Mouse (Mus musculus) CH12.LX (cell line): ENCODE results near the gene Alx3. TPM values are rescaled to one million over a fixed set of nuclear protein-coding genes. Genes with fewer than 3 reads are reported as not detected.

ENCODE experiments used
- DNase-seq: peaks from one replicate; pipeline ENCODE4 v3.0.0-alpha.2; 2013; ENCODE audit errors: extremely low read depth
- H3K27ac ChIP-seq: 2 replicates; pipeline ENCODE4 v1.5.1; 2012; ENCODE audit warnings: low read depth, mild to moderate bottlenecking, control low read depth, moderate library complexity; ENCODE audit not compliant: insufficient read depth
- H3K27me3 ChIP-seq: replicated peaks from 2 replicates; pipeline ENCODE3; 2012; ENCODE audit warnings: inconsistent platforms
- H3K36me3 ChIP-seq, 2 experiments: replicated peaks in 1 of 2; 2 replicates each; pipeline versions ENCODE3 to v1.6.1; 2012; ENCODE audit warnings: inconsistent platforms in 1 of 2, low read length in 1 of 2, mild to moderate bottlenecking in 1 of 2, mixed read lengths in 1 of 2, moderate library complexity in 1 of 2; ENCODE audit not compliant: control insufficient read depth in 1 of 2, insufficient read depth in 1 of 2
- H3K4me1 ChIP-seq, 2 experiments: 2 replicates each; pipeline ENCODE4 v1.6.1; 2012; ENCODE audit warnings: inconsistent platforms in 1 of 2, moderate library complexity in 1 of 2; ENCODE audit not compliant: insufficient read depth in 2 of 2, control insufficient read depth in 1 of 2
- H3K4me2 ChIP-seq: 2 replicates; pipeline ENCODE4 v1.6.1; 2012; ENCODE audit warnings: low read depth, mild to moderate bottlenecking, control low read depth; ENCODE audit not compliant: poor library complexity, insufficient read depth, severe bottlenecking
- H3K4me3 ChIP-seq, 3 experiments: fragments of 150-350 bp in 1 of 3; sonication (generic) in 1 of 3; replicated peaks in 1 of 3; 2 replicates each; pipeline versions ENCODE3 to v1.5.1; 2011 to 2012; ENCODE audit warnings: low read depth in 2 of 3, low read length in 2 of 3, mild to moderate bottlenecking in 2 of 3, moderate library complexity in 2 of 3, control low read depth in 1 of 3, improper control_type of control experiment in 1 of 3, inconsistent platforms in 1 of 3, mixed read lengths in 1 of 3; ENCODE audit not compliant: poor library complexity in 1 of 3
- H3K79me2 ChIP-seq: replicated peaks from 2 replicates; pipeline ENCODE4 v1.6.1; 2012; ENCODE audit warnings: mild to moderate bottlenecking, moderate library complexity; ENCODE audit not compliant: control insufficient read depth, poor library complexity, insufficient read depth, severe bottlenecking; ENCODE audit errors: extremely low read depth
- H3K9ac ChIP-seq: 2 replicates; pipeline ENCODE4 v1.6.1; 2012; ENCODE audit warnings: low read depth, mild to moderate bottlenecking, control low read depth, moderate library complexity; ENCODE audit not compliant: insufficient read depth
- H3K9me3 ChIP-seq: replicated peaks from 2 replicates; pipeline ENCODE3; 2012; ENCODE audit warnings: low read length, inconsistent platforms, mixed read lengths
- CHD1 ChIP-seq: IDR thresholded peaks from 2 replicates; pipeline ENCODE4 v1.6.1; 2012; ENCODE audit warnings: low read depth, low read length, improper control_type of control experiment, inconsistent platforms
- CHD2 ChIP-seq: IDR thresholded peaks from 2 replicates; pipeline ENCODE4 v1.6.1; 2011; ENCODE audit warnings: low read length, improper control_type of control experiment
- CTCF ChIP-seq, 2 experiments: IDR thresholded peaks in 1 of 2; conservative IDR thresholded peaks in 1 of 2; 2 replicates each; pipeline ENCODE4 v1.5.1; 2011 to 2012; ENCODE audit warnings: low read depth in 2 of 2, low read length in 2 of 2, improper control_type of control experiment in 1 of 2, inconsistent platforms in 1 of 2, mild to moderate bottlenecking in 1 of 2, moderate library complexity in 1 of 2
- E2F4 ChIP-seq: IDR thresholded peaks from 2 replicates; pipeline ENCODE4 v1.6.1; 2011; ENCODE audit warnings: low read depth, low read length, improper control_type of control experiment; ENCODE audit not compliant: insufficient replicate concordance
- ELF1 ChIP-seq: IDR thresholded peaks from 2 replicates; pipeline ENCODE4 v1.6.1; 2014; ENCODE audit warnings: low read depth, mild to moderate bottlenecking, inconsistent platforms, low read length, improper control_type of control experiment
- EP300 ChIP-seq: IDR thresholded peaks from 2 replicates; pipeline ENCODE4 v1.6.1; 2011; ENCODE audit warnings: low read length, improper control_type of control experiment
- ETS1 ChIP-seq: conservative IDR thresholded peaks from 2 replicates; pipeline ENCODE4 v1.6.1; 2012; ENCODE audit warnings: low read depth, mild to moderate bottlenecking, inconsistent platforms, low read length, improper control_type of control experiment, moderate library complexity
- HCFC1 ChIP-seq: IDR thresholded peaks from 2 replicates; pipeline ENCODE4 v1.6.1; 2012; ENCODE audit warnings: low read depth, mild to moderate bottlenecking, inconsistent platforms, low read length, improper control_type of control experiment
- IRF4 ChIP-seq: IDR thresholded peaks from 2 replicates; pipeline ENCODE4 v1.6.1; 2014; ENCODE audit warnings: low read depth, mild to moderate bottlenecking, inconsistent platforms, low read length, improper control_type of control experiment
- JUN ChIP-seq: IDR thresholded peaks from 2 replicates; pipeline ENCODE4 v1.6.1; 2011; ENCODE audit warnings: low read depth, mild to moderate bottlenecking, low read length, improper control_type of control experiment, moderate library complexity; ENCODE audit not compliant: insufficient read depth
- JUND ChIP-seq: conservative IDR thresholded peaks from 2 replicates; pipeline ENCODE4 v1.6.1; 2011; ENCODE audit warnings: low read depth, low read length, improper control_type of control experiment
- KAT2A ChIP-seq: IDR thresholded peaks from 2 replicates; pipeline ENCODE4 v1.6.1; 2012; ENCODE audit warnings: low read length, improper control_type of control experiment, inconsistent platforms; ENCODE audit not compliant: insufficient replicate concordance
- MAZ ChIP-seq: IDR thresholded peaks from 2 replicates; pipeline ENCODE4 v1.6.1; 2012; ENCODE audit warnings: low read depth, mild to moderate bottlenecking, inconsistent platforms, low read length, improper control_type of control experiment, moderate library complexity
- MYC ChIP-seq: IDR thresholded peaks from 2 replicates; pipeline ENCODE4 v1.6.1; 2011; ENCODE audit warnings: low read depth, mild to moderate bottlenecking, improper control_type of control experiment, low read length
- NELFE ChIP-seq: IDR thresholded peaks from 2 replicates; pipeline ENCODE4 v1.6.1; 2011; ENCODE audit warnings: low read depth, low read length, improper control_type of control experiment
- NRF1 ChIP-seq: IDR thresholded peaks from 2 replicates; pipeline ENCODE4 v1.6.1; 2014; ENCODE audit warnings: low read depth, mild to moderate bottlenecking, inconsistent platforms, low read length, improper control_type of control experiment, moderate library complexity
- POLR2AphosphoS2 ChIP-seq: IDR thresholded peaks from 2 replicates; pipeline ENCODE4 v1.6.1; 2011; ENCODE audit warnings: low read depth, low read length, improper control_type of control experiment
- RCOR1 ChIP-seq: conservative IDR thresholded peaks from 2 replicates; pipeline ENCODE4 v1.6.1; 2012; ENCODE audit warnings: low read depth, mild to moderate bottlenecking, inconsistent platforms, low read length, improper control_type of control experiment
- SIN3A ChIP-seq: IDR thresholded peaks from 2 replicates; pipeline ENCODE4 v1.6.1; 2012; ENCODE audit warnings: low read length, improper control_type of control experiment, inconsistent platforms
- SMC3 ChIP-seq: IDR thresholded peaks from 2 replicates; pipeline ENCODE4 v1.6.1; 2011; ENCODE audit warnings: low read depth, low read length, improper control_type of control experiment
- TBP ChIP-seq: conservative IDR thresholded peaks from 2 replicates; pipeline ENCODE4 v1.6.1; 2011; ENCODE audit warnings: low read depth, low read length, improper control_type of control experiment
- TCF12 ChIP-seq: IDR thresholded peaks from 2 replicates; pipeline ENCODE4 v1.6.1; 2014; ENCODE audit warnings: low read depth, mild to moderate bottlenecking, inconsistent platforms, low read length, improper control_type of control experiment
- USF1 ChIP-seq: IDR thresholded peaks from 2 replicates; pipeline ENCODE4 v1.6.1; 2014; ENCODE audit warnings: low read depth, mild to moderate bottlenecking, inconsistent platforms, low read length, improper control_type of control experiment
- USF2 ChIP-seq: conservative IDR thresholded peaks from 2 replicates; pipeline ENCODE4 v1.6.1; 2011; ENCODE audit warnings: low read depth, low read length, improper control_type of control experiment
- ZC3H11A ChIP-seq: IDR thresholded peaks from 2 replicates; pipeline ENCODE4 v1.6.1; 2012; ENCODE audit warnings: low read depth, mild to moderate bottlenecking, inconsistent platforms, low read length, improper control_type of control experiment
- ZKSCAN1 ChIP-seq: IDR thresholded peaks from 2 replicates; pipeline ENCODE4 v1.6.1; 2012; ENCODE audit warnings: low read depth, inconsistent platforms, low read length, improper control_type of control experiment, borderline replicate concordance
- ZNF384 ChIP-seq: IDR thresholded peaks from 2 replicates; pipeline ENCODE4 v1.6.1; 2012; ENCODE audit warnings: low read depth, low read length, improper control_type of control experiment, inconsistent platforms
- dilution Hi-C: fragments of 300-500 bp; cut with MboI; formaldehyde crosslinking; loops from 2 replicates; pipeline ENCODE4 v1.14.3; 2020; ENCODE audit warnings: low sequenced_read_pairs; ENCODE audit not compliant: extremely low pct_unique_long_range_greater_than_20kb, extremely low pct_ligation_motif_present
- in situ Hi-C: fragments of 300-500 bp; cut with MboI; formaldehyde crosslinking; loops from 3 replicates; pipeline ENCODE4 v1.14.3; 2019; ENCODE audit warnings: low sequenced_read_pairs, low pct_ligation_motif_present, low pct_unique_long_range_greater_than_20kb, mixed read lengths
- polyA plus RNA-seq: library from polyadenylated mRNA; unstranded; fragments of >175 nt; gene quantifications from 2 replicates; pipeline ENCODE4 v1.2.1, GENCODE M21; 2012; ENCODE audit warnings: low read depth; ENCODE audit not compliant: insufficient read length
- total RNA-seq, 2 experiments: library from RNA; depleted of rRNA; stranded (reverse); fragments of 300-350 nt in 1 of 2; fragments of >200 nt in 1 of 2; gene quantifications; 2 replicates each; pipeline ENCODE4 v1.2.3; 2012 to 2014

Alx3 gene
- total and polyA plus RNA-seq, 3 experiments = not detected

- no peaks in the 10 kb centered on the region for H3K4me1 ChIP-seq
- TF ChIP-seq JUN (no peak), MAZ (no peak), POLR2AphosphoS2 (no peak), ETS1 (no peak), ZC3H11A (no peak), IRF4 (no peak), E2F4 (no peak), RCOR1 (no peak), NELFE (no peak), ZNF384 (no peak), CHD2 (no peak), SMC3 (no peak), CHD1 (no peak), TCF12 (no peak), JUND (no peak), NRF1 (no peak), ZKSCAN1 (no peak), USF1 (no peak), HCFC1 (no peak), USF2 (no peak)
- no peak overlapping the region for H3K4me3 ChIP-seq
- no peaks in the 10 kb centered on the region for H3K36me3 ChIP-seq
- H3K27me3 ChIP-seq = no peaks in the 10 kb centered on the region
- H3K9ac ChIP-seq = no peak overlapping the region
- no peaks in the 10 kb centered on the region for H3K79me2 ChIP-seq
- no peak for DNase-seq
- H3K9me3 ChIP-seq = peaks cover 19% of the 10 kb centered on the region
- no peak overlapping the region for H3K4me2 ChIP-seq
- H3K27ac ChIP-seq = no peak overlapping the region
- in situ Hi-C loops = no loop called here
- dilution Hi-C loops = no loop called here
Measured at GRCm38 (mm10) chr3:107593632-107594031, 1.2 kb upstream of the Alx3 start.

- no peaks in the 10 kb centered on the region for H3K27me3 ChIP-seq
- H3K9me3 ChIP-seq = peaks cover 19% of the 10 kb centered on the region
- H3K27ac ChIP-seq = no peak overlapping the region
- in situ Hi-C loops (no loop called here), dilution Hi-C loops (no loop called here)
- H3K36me3 ChIP-seq = no peaks in the 10 kb centered on the region
- no peak for DNase-seq
- no peak overlapping the region for H3K4me2 ChIP-seq
- H3K4me1 ChIP-seq = peaks cover 5 to 13% of the 10 kb centered on the region in 2 experiments; a peak in 2 of 4 replicates
- H3K9ac ChIP-seq = no peak overlapping the region
- no peaks in the 10 kb centered on the region for H3K79me2 ChIP-seq
- no peak for TF ChIP-seq ELF1
- no peak for TF ChIP-seq MYC
- TF ChIP-seq NRF1 = no peak
- no peak for TF ChIP-seq TBP
- no peak for TF ChIP-seq KAT2A
- TF ChIP-seq EP300 = no peak
- TF ChIP-seq CTCF (conservative IDR thresholded peaks at IDR 0.05 in 1 of 2, IDR thresholded peaks at IDR 0.05 in 1 of 2; ENCODE audit: low read depth in 2 of 2, low read length in 2 of 2) = no peak
- TF ChIP-seq SIN3A = no peak
- no peak for TF ChIP-seq USF1
- no peak for TF ChIP-seq RCOR1
- TF ChIP-seq CHD1 = no peak
- no peak for TF ChIP-seq CHD2
- H3K4me3 ChIP-seq = no peak overlapping the region
Measured at GRCm38 (mm10) chr3:107595264-107595937, 570 bp downstream of the Alx3 start.
